Mouse (Mus musculus): ENCODE measurements around the gene Hist2h3b.
A peak's percentile ranks its signal among the peaks of the same experiment; 100 is the strongest.
"Not testable (repeated sequence)": the region's sequence is repeated elsewhere in the genome, so short reads cannot be mapped to it uniquely, and the experiment has no call there.

Gene Hist2h3b

DNA sequence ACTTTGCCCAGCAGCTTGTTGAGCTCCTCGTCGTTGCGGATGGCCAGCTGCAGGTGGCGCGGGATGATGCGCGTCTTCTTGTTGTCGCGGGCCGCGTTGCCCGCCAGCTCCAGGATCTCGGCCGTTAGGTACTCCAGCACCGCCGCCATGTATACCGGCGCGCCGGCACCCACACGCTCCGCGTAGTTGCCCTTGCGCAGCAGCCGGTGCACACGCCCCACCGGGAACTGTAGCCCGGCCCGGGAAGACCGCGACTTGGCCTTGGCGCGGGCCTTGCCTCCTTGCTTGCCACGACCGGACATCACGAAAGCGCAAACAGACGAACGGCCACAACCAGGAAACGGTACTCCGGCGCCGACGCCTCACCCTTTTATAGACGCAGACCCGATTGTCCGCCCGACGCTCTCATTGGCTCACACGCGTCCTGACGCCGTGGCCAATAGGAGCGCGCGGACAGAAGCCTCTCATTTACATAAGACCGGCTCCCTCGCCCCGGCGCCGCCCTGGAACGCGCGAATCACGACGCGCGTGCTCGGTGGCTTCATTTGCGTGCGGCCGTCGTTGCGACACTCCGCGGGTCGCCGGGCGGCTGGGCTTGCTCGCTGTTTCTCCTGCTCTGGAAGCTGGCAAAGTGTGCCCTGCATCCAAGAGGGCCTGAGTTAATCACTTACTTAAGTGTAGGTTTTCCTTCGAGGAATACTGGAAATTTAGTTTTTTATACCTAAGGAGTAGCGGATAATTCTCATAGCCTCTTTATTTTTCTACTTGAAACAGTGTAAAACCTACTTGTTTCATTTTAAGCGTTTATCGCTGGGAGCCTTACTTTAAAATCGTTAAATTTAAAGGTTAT is 28.3 kb upstream of the Hist2h3b start, which contains the start of gene Hist2h2aa2:
TSS of gene Hist2h2aa2 (minus strand) at position 328 of the 850 bp plus-strand sequence.
- peak; percentile 94 to 95 for DNase-seq

DNA sequence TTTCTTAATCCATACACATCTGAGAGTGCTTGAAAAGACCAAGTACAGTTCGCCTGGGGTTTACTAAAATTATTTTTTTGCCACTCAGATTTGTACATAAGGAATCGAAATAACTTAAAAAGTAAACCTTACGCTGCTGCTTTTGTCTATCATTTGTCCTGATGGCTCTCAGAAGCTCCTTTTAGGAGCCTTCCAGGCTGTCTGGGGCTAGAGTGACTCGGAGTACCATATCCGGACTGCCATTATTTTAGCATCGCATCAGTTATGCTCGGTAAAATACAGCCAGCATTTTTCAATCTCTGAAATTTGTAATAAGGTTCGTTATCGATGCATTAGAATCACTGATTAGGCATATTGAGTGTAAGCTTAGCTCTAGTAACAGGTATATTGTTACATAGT is 27.7 kb upstream of the Hist2h3b start:
- DNase-seq = no peak

- peak; percentile 19 to 28 for DNase-seq
Measured at GRCm38 (mm10) chr3:96243921-96244572, 24.4 kb upstream of the Hist2h3b start.

DNA sequence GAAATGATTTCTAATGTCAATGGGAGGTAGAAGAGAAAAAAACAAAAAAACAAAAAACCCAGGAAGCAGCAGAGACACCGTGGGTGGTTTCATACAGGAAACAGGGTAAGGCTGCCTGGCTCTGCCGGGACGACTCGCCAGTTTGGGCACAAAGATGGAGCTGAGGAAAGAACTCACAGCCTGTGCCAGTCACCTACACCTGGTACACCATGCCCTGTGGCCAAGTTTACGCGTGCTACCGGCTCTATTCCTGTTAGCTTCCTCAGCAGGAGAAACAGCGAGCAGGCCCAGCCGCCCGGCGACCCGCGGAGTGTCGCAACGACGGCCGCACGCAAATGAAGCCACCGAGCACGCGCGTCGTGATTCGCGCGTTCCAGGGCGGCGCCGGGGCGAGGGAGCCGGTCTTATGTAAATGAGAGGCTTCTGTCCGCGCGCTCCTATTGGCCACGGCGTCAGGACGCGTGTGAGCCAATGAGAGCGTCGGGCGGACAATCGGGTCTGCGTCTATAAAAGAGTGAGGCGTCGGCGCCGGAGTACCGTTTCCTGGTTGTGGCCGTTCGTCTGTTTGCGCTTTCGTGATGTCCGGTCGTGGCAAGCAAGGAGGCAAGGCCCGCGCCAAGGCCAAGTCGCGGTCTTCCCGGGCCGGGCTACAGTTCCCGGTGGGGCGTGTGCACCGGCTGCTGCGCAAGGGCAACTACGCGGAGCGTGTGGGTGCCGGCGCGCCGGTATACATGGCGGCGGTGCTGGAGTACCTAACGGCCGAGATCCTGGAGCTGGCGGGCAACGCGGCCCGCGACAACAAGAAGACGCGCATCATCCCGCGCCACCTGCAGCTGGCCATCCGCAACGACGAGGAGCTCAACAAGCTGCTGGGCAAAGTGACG is 23.2 kb upstream of the Hist2h3b start, which contains the start of gene Hist2h2aa1:
TSS of gene Hist2h2aa1 (plus strand) at position 495 of the 884 bp plus-strand sequence.
- peak; percentile 87 to 88 for DNase-seq

DNA sequence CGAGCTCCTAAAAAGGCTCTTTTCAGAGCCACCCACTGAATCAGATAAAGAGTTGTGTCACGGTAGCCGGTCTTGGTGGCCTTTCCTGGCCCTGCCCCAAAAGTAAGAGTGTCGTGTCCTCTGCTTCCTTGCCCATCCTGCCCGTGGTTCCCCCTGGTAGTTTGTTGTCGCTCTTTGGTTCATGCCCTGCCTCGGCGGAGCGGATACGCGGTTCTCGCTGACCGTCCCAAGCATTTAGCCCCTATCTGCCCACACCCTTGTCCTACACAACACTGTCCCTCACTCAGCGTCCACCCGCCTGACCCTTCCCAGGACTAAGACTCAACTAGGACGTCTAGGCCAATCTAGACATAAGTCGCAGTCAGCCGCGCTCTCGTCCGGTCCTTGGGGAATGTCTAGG is 22.4 kb upstream of the Hist2h3b start:
- peak in 1 of 2 experiments; percentile 20 for DNase-seq

DNA sequence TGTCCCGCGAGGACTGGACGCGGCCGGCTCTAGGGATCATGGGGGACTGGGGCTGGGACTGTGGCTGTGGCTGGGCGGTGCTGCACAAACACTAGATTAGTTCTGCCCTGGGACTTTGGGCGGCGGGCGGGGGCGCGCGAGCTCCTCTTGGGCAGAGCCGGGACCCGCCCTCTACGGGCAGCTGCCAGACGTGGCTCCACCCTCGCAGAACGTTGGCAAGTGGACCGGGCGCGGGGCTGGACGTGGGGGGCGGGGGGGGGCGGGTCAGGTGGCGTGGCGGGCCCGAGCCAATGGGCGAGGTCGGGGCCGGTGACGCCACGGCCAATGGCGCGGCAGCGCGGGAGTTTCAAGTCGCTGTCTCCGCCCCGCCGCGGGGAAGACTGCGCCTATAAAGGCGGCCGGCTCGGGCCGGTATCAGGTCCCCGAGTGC is 22.0 kb upstream of the Hist2h3b start, which contains the start of gene Hist2h3c1:
TSS of gene Hist2h3c1 (plus strand) at position 259 of the 430 bp plus-strand sequence.
- not testable (repeated sequence) for DNase-seq

DNA sequence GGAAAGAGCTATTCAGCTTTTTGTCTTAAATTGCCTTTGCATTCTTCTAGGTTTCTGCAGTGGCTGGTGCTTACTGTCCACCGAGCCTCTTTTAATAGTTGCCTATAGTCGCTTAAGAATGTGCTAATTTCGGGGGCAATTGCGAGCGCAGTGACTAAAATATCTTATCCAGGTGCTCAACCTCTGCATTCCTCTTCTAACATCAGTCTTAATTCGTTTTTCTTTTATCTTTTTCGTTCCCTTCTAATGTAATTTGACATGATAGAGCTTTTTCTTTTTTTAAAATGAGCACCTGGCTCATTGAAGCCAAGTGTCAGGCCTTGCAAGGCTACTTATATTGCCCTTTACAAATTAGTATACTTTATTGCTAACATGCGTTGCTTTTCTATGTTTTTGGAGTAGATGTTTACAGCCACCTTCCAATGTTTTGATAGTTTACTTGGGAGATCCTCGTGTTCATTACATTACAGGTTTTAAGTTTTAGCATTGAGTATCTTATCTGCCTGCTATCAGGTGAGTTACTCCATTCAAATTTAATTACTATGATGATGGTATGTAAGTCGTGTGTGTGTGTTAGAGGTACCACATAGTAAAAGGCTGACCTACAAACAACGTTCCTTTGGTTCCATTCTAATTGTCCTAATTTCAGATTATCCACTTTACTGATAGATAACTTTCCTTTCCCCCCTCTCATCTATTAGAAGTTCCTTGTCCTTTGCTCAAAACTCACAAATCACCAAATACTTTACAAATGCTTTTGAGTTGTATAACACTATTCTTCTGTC is 20.9 kb upstream of the Hist2h3b start:
- DNase-seq = no peak

GRCm38 (mm10) chr3:96248141-96249033 is 20.1 kb upstream of the Hist2h3b start:
- no peak for DNase-seq

DNA sequence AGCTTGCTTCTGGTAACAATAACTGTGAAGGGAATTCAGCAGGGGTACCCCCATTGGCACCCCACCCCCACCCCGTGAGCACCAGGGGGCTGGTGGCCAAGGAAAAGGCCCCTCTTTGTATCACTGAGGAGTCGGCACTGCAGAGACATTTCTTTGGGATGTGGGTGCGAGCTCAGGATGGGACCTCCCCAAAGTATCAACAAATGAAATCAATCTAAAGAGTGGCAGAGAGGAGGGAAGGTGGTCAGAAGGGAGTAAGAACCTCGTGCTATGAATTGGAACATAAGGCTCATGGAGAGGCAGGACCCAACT is 19.5 kb upstream of the Hist2h3b start:
- DNase-seq = peak in 1 of 2 experiments; percentile 45

DNA sequence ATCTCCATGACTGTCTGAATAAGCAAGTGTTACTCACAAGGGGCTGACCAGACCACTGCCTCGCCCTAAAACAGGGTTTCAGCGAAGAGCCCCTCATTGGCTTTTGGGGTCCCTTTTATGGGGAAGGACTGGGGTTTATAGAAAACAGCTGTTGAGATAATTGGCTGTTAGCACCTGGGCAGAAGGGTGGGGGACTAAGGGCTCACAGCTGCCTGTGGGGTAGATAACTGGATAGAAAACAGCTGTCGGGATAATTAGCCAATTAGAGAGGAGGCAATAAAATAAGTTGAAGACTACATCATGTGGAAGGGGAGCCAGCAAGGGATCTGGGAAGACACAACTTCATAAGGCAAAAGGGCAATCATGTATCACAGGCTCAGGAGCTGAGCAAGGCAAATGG is 17.6 kb upstream of the Hist2h3b start:
- DNase-seq = no peak

DNA sequence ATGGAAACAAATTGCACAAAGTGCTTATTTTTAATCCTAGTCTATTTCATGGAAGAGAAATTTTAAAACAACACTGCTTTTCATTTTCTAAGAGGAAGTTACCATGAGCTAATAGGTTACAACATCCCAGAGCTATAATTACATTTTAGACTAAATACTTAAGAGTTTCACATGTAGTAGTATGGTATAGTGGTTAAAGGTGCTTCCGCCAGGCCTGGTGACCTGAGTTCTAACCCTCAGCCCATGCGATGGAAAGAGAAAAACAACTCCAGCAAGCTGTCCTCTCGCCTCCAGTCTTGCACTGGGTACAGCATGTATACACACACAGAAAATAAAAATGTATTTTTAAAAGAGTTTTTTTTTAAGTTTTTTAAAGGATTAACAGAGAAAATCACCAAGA is 16.7 kb upstream of the Hist2h3b start:
- DNase-seq = no peak

GRCm38 (mm10) chr3:96254683-96255355 is 13.6 kb upstream of the Hist2h3b start:
- no peak for DNase-seq

DNA sequence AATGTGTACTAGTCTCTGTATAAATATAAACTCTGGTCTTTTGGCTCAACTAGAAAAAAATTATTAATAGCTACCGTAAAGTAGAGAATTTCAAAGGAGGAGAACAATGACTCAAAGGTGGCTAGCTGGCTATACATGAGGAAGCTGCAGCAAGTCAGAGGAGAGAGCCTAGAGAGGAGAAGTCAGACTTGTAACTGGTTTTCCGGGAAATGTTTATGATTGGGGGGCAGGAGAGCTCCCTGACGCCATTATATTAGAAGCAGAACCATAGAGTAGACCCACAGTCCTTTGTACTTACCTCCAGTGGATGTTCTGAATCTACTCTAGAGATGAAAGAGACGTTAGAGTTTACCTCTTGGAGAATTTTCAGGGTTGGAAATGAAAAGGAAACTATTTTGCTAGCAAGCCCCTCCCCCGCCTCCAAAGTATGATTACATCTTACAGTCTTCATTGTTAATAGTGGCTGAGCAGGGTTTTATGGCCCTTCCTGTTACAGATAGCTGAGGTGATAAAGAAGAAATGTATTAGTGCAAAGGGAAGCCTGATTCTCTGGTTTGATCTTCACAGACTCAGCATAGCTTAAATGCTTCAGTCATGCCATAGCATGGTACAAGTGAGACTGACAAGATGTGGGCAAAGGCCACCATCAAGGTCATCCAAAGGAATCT is 12.4 kb upstream of the Hist2h3b start:
- no peak for DNase-seq

DNA sequence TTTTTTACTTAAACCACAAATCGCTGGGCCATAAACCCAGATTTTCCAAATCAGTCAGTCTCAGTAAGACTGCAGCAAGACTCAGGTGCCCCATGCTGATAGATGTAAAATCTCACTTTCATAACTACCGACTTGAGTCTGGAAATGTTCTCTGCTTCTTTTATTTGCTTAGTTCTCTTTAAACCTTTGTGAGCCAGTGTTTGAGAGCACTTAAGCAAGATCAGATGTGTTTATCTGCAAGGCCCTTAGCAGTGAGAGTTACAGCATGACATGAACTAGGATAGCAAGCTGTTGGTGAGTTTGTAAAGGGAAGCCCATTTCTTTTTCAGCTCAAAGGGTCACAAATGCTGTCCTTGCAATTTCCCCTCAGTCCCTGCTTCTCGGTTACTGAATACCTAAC is 11.3 kb upstream of the Hist2h3b start:
- DNase-seq = no peak

DNA sequence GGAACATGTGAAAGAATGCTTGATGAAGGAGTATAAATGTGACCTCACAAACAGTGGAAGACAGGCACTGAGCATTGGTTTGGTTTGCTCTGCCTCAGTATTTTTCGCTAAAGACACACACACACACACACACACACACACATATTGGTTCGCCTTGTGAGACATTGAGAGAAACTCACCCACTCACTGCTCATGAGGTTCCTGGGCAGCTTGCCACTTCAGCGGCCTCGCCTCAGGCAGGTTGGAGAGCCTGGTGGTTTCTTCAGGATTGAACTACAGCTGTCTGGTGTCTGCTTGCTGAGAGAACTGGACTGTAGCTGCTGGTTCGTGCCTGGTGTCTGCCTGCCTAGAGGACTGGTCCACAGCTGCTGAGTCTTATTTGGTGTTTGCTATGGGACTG is 8.2 kb upstream of the Hist2h3b start:
- no peak for DNase-seq

DNA sequence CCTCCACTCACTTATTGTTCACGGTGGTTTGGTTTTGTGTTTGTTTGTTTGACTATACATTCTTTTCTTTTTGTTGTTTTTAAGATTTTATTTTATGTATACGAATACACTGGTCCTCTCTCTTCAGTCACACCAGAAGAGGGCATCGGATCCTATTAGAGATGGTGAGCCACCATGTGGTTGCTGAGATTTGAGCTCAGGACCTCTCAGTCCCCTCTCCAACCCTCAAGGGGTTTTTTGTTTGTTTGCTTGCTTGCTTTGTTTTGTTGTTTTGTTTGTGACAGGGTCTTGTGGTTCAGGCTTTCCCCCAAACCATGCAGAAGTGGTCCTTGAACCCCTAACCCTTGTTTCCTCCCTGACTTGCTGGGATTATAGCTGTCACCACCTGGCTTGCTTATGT is 6.8 kb upstream of the Hist2h3b start:
- no peak for DNase-seq

DNA sequence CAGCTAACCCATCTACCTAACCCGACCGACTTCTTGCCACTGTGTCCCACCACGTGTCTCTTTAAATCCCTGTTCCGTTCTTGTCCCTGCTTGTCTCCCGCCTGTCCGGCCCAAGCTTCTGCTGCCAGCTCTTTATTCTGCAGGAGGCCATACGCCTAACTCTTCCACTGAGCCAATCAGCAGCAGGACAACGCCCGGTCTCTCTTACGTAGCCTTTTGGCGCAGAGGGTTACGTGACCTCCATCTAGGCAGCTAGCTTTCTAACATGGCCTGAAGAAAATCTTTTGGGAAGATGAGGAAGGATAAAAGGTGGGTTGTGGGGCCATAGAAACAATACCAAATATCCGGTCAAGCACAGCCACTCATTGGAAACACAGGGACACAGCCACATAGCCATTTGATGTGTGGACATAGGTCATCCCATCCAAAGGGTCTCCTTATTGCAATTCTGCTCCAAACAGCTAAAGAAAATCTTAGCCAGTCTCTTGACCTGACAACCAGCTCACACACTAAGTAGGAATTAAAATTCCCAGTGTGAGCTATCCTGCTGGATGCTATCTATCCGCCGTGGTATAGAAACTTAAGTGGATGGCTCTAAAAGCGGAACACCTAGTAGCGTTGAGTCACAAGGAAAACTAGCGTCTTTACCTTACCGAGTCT is 6.1 kb upstream of the Hist2h3b start:
- peak; percentile 46 to 58 for DNase-seq

DNA sequence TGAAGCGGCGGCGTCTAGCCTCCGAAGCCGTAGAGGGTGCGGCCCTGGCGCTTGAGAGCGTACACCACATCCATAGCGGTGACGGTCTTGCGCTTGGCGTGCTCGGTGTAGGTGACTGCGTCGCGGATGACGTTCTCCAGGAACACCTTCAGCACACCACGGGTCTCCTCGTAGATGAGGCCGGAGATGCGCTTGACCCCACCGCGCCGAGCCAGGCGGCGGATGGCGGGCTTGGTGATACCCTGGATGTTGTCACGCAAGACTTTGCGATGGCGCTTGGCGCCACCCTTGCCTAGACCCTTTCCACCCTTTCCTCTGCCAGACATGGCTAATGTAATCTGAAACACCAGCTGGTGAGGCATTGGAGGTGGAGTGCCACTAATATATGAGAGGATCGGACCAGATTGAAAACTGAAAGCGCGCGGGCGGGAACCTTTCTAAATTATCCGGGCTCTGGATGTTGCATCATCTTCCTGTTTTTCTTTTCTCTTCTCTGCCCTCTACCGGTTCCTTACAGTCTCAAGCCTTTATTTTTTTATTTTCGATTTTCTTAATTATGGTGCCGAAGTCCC is 5.4 kb upstream of the Hist2h3b start, which contains the start of gene Hist2h4:
TSS of gene Hist2h4 (minus strand) at position 333 of the 572 bp plus-strand sequence.
- DNase-seq = peak; percentile 93

All from thymus, postnatal 36 days (tissue).